Mouse (Mus musculus): ENCODE measurements around the gene Kctd21. TPM values are rescaled to one million over a fixed set of nuclear protein-coding genes. Genes with fewer than 3 reads are reported as not detected.

Kctd21 gene
- polyA plus RNA-seq, 1 experiment from 2014 or later: 5.5 TPM

DNA sequence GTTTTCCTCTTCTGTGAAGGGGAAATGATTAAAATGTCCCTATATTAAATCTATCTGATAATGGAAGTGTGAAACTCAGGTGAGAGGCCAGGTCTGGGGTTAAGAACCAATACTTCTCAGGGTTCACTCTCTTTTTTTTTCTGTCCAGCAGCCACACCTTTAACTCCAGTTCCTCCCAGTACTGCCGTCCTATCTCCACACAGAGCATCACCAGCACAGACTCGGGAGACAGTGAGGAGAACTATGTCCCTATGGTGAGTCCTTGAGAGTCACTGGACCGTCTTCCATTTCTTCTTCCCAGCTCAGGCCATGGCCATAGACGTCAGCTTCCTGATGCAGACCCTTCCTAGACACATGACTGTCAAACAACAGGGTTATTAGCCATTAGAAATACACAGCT lies 29.3 kb upstream of the Kctd21 start:
- H3K4me2 ChIP-seq (ENCODE audit: low read depth, low read length): no peak overlapping the region
- DNase-seq (ENCODE audit: low spot score): no peak
- peaks cover 21% of the 10 kb centered on the region; the same call in 1 of the 2 replicates for H3K36me3 ChIP-seq (ENCODE audit: control insufficient read depth, insufficient read depth, low read length)
- 84% methylated on average over 4 of the region's 4 CpGs for WGBS
- H3K27ac ChIP-seq (replicated peaks; ENCODE audit: low read depth, low read length): no peak overlapping the region
- no peaks in the 10 kb centered on the region for H3K9me3 ChIP-seq (ENCODE audit: control insufficient read depth, low read length)
- no peak overlapping the region for H3K4me3 ChIP-seq (ENCODE audit: low read depth, low read length)
- no peaks in the 10 kb centered on the region for H3K27me3 ChIP-seq (replicated peaks; ENCODE audit: control insufficient read depth, insufficient read depth, low read length)
- no peaks in the 10 kb centered on the region for H3K4me1 ChIP-seq (ENCODE audit: control insufficient read depth, insufficient read depth, low read length)
- H3K9ac ChIP-seq (ENCODE audit: low read depth, low read length): no peak overlapping the region
- ATAC-seq (ENCODE audit: low read depth): no peak

DNA sequence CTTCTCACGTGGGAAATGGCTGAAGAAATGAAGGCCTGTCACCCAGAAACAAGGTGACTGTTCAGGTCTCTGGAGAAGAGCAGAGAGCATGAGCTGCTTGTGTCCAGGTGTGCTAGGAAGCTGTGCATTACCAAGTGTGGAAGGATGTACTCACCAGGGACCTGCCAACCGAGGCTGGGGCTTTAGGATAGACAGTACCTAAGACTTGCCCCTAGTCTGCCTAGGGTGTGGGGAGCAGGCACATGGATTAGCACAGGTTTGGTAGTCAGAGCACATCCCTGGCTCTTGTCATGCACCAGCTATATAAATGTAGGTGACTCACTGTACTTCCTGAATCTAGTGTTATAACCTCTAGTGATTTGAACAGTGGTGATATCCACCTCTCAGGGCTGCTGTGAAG lies 28.5 kb upstream of the Kctd21 start:
- 68% methylated on average over 2 of the region's 2 CpGs for WGBS
- Histone ChIP-seq H3K4me2 (ENCODE audit: low read depth, low read length) (no peak overlapping the region), H3K9ac (ENCODE audit: low read depth, low read length) (no peak overlapping the region), H3K4me3 (ENCODE audit: low read depth, low read length) (no peak overlapping the region), H3K27me3 (replicated peaks; ENCODE audit: control insufficient read depth, insufficient read depth, low read length) (no peaks in the 10 kb centered on the region), H3K9me3 (ENCODE audit: control insufficient read depth, low read length) (no peaks in the 10 kb centered on the region), H3K27ac (replicated peaks; ENCODE audit: low read depth, low read length) (no peak overlapping the region), H3K4me1 (ENCODE audit: control insufficient read depth, insufficient read depth, low read length) (no peaks in the 10 kb centered on the region), H3K36me3 (ENCODE audit: control insufficient read depth, insufficient read depth, low read length) (peaks cover 27% of the 10 kb centered on the region)
- no peak for ATAC-seq (ENCODE audit: low read depth)
- DNase-seq (ENCODE audit: low spot score): no peak

GRCm38 (mm10) chr7:97304471-97304870 lies 27.7 kb upstream of the Kctd21 start:
- no peak overlapping the region for H3K4me3 ChIP-seq (ENCODE audit: low read depth, low read length)
- H3K9me3 ChIP-seq (ENCODE audit: control insufficient read depth, low read length): no peaks in the 10 kb centered on the region
- H3K9ac ChIP-seq (ENCODE audit: low read depth, low read length): no peak overlapping the region
- H3K4me1 ChIP-seq (ENCODE audit: control insufficient read depth, insufficient read depth, low read length): no peaks in the 10 kb centered on the region
- no peak overlapping the region for H3K27ac ChIP-seq (replicated peaks; ENCODE audit: low read depth, low read length)
- no peaks in the 10 kb centered on the region for H3K27me3 ChIP-seq (replicated peaks; ENCODE audit: control insufficient read depth, insufficient read depth, low read length)
- no peak for DNase-seq (ENCODE audit: low spot score)
- no peak overlapping the region for H3K4me2 ChIP-seq (ENCODE audit: low read depth, low read length)
- H3K36me3 ChIP-seq (ENCODE audit: control insufficient read depth, insufficient read depth, low read length): peaks cover 35% of the 10 kb centered on the region
- ATAC-seq (ENCODE audit: low read depth): no peak

DNA sequence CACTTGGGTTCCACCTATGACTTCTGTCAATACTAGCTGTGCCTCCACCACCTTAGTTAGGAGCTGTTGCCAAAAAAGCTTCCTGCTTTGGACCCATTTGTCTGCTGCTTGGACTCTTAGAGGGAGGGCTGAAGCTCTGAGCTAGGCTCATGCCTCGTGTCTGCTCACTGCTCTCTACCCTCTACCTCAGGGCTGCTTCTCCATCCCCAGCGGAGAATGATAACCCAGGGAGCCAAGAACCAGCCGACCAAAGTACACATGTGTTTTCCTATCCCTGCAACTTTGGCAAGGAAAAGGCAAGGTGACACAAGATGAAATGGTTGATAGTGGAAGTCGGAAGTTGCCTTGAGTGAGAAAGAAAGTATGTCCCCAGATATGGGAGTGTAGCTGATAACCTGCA lies 26.9 kb upstream of the Kctd21 start:
- DNase-seq (ENCODE audit: low spot score) (no peak), ATAC-seq (ENCODE audit: low read depth) (no peak)
- Histone ChIP-seq H3K36me3 (ENCODE audit: control insufficient read depth, insufficient read depth, low read length) (peaks cover 39% of the 10 kb centered on the region), H3K9me3 (ENCODE audit: control insufficient read depth, low read length) (no peaks in the 10 kb centered on the region), H3K4me3 (ENCODE audit: low read depth, low read length) (no peak overlapping the region), H3K4me1 (ENCODE audit: control insufficient read depth, insufficient read depth, low read length) (no peaks in the 10 kb centered on the region), H3K9ac (ENCODE audit: low read depth, low read length) (no peak overlapping the region), H3K4me2 (ENCODE audit: low read depth, low read length) (no peak overlapping the region), H3K27ac (replicated peaks; ENCODE audit: low read depth, low read length) (no peak overlapping the region), H3K27me3 (replicated peaks; ENCODE audit: control insufficient read depth, insufficient read depth, low read length) (no peaks in the 10 kb centered on the region)
- WGBS: 95% methylated on average over 4 of the region's 4 CpGs

GRCm38 (mm10) chr7:97306813-97307212 lies 25.3 kb upstream of the Kctd21 start:
- DNase-seq (ENCODE audit: low spot score) (no peak), ATAC-seq (ENCODE audit: low read depth) (no peak)
- Histone ChIP-seq H3K36me3 (ENCODE audit: control insufficient read depth, insufficient read depth, low read length) (peaks cover 46% of the 10 kb centered on the region), H3K9me3 (ENCODE audit: control insufficient read depth, low read length) (no peaks in the 10 kb centered on the region), H3K4me3 (ENCODE audit: low read depth, low read length) (no peak overlapping the region), H3K27ac (replicated peaks; ENCODE audit: low read depth, low read length) (no peak overlapping the region), H3K4me2 (ENCODE audit: low read depth, low read length) (no peak overlapping the region), H3K4me1 (ENCODE audit: control insufficient read depth, insufficient read depth, low read length) (no peaks in the 10 kb centered on the region), H3K9ac (ENCODE audit: low read depth, low read length) (no peak overlapping the region), H3K27me3 (replicated peaks; ENCODE audit: control insufficient read depth, insufficient read depth, low read length) (no peaks in the 10 kb centered on the region)
- 92% methylated on average over 2 of the region's 2 CpGs for WGBS

GRCm38 (mm10) chr7:97307546-97307945 lies 24.6 kb upstream of the Kctd21 start:
- WGBS: 85% methylated on average over 1 of the region's 1 CpGs
- H3K4me2 ChIP-seq (ENCODE audit: low read depth, low read length): no peak overlapping the region
- no peak overlapping the region for H3K9ac ChIP-seq (ENCODE audit: low read depth, low read length)
- no peak overlapping the region for H3K4me3 ChIP-seq (ENCODE audit: low read depth, low read length)
- H3K9me3 ChIP-seq (ENCODE audit: control insufficient read depth, low read length): no peaks in the 10 kb centered on the region
- ATAC-seq (ENCODE audit: low read depth): no peak
- H3K4me1 ChIP-seq (ENCODE audit: control insufficient read depth, insufficient read depth, low read length): no peaks in the 10 kb centered on the region
- H3K27me3 ChIP-seq (replicated peaks; ENCODE audit: control insufficient read depth, insufficient read depth, low read length): no peaks in the 10 kb centered on the region
- no peak overlapping the region for H3K27ac ChIP-seq (replicated peaks; ENCODE audit: low read depth, low read length)
- H3K36me3 ChIP-seq (ENCODE audit: control insufficient read depth, insufficient read depth, low read length): peaks cover 49% of the 10 kb centered on the region
- no peak for DNase-seq (ENCODE audit: low spot score)

DNA sequence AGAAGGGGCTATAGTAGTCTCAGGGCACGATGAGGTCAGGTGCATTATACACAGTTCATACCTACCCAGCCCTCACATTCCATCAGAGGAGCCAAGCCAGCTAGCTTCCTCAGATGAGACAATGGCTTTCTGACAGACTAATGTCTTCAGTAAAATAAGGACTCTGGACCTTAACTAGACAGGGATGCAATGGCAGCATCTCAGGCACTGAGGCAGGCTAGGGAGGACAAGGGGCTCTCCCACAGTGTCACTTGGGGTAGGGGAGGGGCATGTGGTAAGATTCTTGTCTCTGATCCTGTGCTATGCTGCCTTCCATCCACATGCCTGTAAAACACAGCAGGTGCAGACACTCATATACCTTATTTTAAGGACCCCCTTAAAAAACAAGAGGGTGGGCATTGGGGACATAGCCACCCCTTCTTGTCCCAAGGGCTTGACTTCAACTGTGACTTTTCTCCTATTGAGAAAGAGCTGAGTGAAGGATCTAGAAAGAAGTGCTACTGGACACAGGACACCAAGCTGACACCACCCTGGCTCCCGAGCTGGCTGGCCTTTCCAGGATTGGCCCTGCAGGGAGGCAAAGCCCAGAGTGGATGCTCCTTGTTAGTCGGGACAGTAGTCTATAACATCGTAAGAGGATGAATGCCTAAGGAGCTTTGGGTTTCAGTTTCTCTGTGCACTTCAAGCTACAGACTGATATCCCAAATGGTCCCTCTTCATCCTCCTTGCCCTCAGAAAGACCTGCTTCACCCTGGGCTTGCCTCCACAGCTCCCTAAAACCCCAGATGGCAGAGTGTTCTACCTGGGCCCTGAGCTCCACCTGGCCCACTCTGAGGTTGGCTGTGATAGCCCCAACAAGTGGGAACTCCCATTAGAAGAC lies 22.4 kb upstream of the Kctd21 start:
- DNase-seq (ENCODE audit: low spot score) (no peak), ATAC-seq (ENCODE audit: low read depth) (no peak)
- H3K4me2 ChIP-seq (ENCODE audit: low read depth, low read length): no peak overlapping the region
- H3K36me3 ChIP-seq (ENCODE audit: control insufficient read depth, insufficient read depth, low read length): peaks cover 48% of the 10 kb centered on the region
- H3K9ac ChIP-seq (ENCODE audit: low read depth, low read length): no peak overlapping the region
- no peaks in the 10 kb centered on the region for H3K4me1 ChIP-seq (ENCODE audit: control insufficient read depth, insufficient read depth, low read length)
- WGBS: 90% methylated on average over 4 of the region's 4 CpGs
- no peak overlapping the region for H3K4me3 ChIP-seq (ENCODE audit: low read depth, low read length)
- no peaks in the 10 kb centered on the region for H3K27me3 ChIP-seq (replicated peaks; ENCODE audit: control insufficient read depth, insufficient read depth, low read length)
- no peaks in the 10 kb centered on the region for H3K9me3 ChIP-seq (ENCODE audit: control insufficient read depth, low read length)
- no peak overlapping the region for H3K27ac ChIP-seq (replicated peaks; ENCODE audit: low read depth, low read length)

DNA sequence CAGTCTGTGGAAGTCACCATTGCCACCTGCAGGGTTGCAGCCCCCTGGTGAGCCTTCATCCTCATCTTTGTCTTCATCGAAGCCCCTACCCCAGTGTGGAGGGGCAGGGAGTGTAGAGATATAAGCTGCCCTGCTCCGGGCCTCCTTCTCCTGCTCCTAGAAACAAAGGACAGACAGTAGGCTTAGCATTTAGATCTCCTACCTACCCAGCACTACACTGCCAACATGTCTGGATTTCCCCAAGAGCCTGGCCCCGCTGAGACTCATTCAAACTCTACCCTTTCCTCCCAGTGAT lies 21.8 kb upstream of the Kctd21 start:
- DNase-seq (ENCODE audit: low spot score) (no peak), ATAC-seq (ENCODE audit: low read depth) (no peak)
- Histone ChIP-seq H3K9me3 (ENCODE audit: control insufficient read depth, low read length) (no peaks in the 10 kb centered on the region), H3K9ac (ENCODE audit: low read depth, low read length) (no peak overlapping the region), H3K27me3 (replicated peaks; ENCODE audit: control insufficient read depth, insufficient read depth, low read length) (no peaks in the 10 kb centered on the region), H3K4me3 (ENCODE audit: low read depth, low read length) (no peak overlapping the region), H3K36me3 (ENCODE audit: control insufficient read depth, insufficient read depth, low read length) (peaks cover 45% of the 10 kb centered on the region), H3K4me2 (ENCODE audit: low read depth, low read length) (no peak overlapping the region), H3K27ac (replicated peaks; ENCODE audit: low read depth, low read length) (no peak overlapping the region), H3K4me1 (ENCODE audit: control insufficient read depth, insufficient read depth, low read length) (no peaks in the 10 kb centered on the region)
- 83% methylated on average over 3 of the region's 3 CpGs for WGBS

- no peak overlapping the region for H3K4me2 ChIP-seq (ENCODE audit: low read depth, low read length)
- WGBS: 92% methylated on average over 12 of the region's 14 CpGs
- DNase-seq (ENCODE audit: low spot score): no peak
- peaks cover 43% of the 10 kb centered on the region for H3K36me3 ChIP-seq (ENCODE audit: control insufficient read depth, insufficient read depth, low read length)
- no peak overlapping the region for H3K9ac ChIP-seq (ENCODE audit: low read depth, low read length)
- ATAC-seq (ENCODE audit: low read depth): no peak
- H3K4me3 ChIP-seq (ENCODE audit: low read depth, low read length): no peak overlapping the region
- H3K27me3 ChIP-seq (replicated peaks; ENCODE audit: control insufficient read depth, insufficient read depth, low read length): no peaks in the 10 kb centered on the region
- no peaks in the 10 kb centered on the region for H3K9me3 ChIP-seq (ENCODE audit: control insufficient read depth, low read length)
- H3K27ac ChIP-seq (replicated peaks; ENCODE audit: low read depth, low read length): no peak overlapping the region
- no peaks in the 10 kb centered on the region for H3K4me1 ChIP-seq (ENCODE audit: control insufficient read depth, insufficient read depth, low read length)
Measured at GRCm38 (mm10) chr7:97311620-97312019, 20.5 kb upstream of the Kctd21 start.

Measured in embryonic facial prominence, embryonic 14.5 days (tissue).